ENCODE assay signal across 11 mouse cellular contexts in genomic region chr8:34614031-34614526, GRCm38 (mm10).
A peak's percentile ranks its signal among the peaks of the same experiment; 100 is the strongest.
DNase-seq lines count a peak whose midpoint lies in the region; ATAC-seq and TF ChIP-seq lines count a peak whose summit lies in the region.
"Had no signal": no experiment of that assay in that cellular context is flagged by ENCODE, and none has a peak within 500 bp of the region (broad histone marks: within the 10 kb centered on the region; RNA-seq: fewer than 3 reads in every experiment).

No protein-coding gene starts in this region.

- H3K4me2 ChIP-seq in forebrain, postnatal 0 days (ENCODE audit: low read depth), result no peak overlapping the region
- H3K4me2 ChIP-seq in forebrain, embryonic 11.5 days (ENCODE audit: low read depth, low read length, severe bottlenecking), result no peak overlapping the region
- no peak overlapping the region for H3K4me2 ChIP-seq in lung, postnatal 0 days (replicated peaks; ENCODE audit: low read depth, low read length)
- H3K4me2 ChIP-seq: embryonic facial prominence, embryonic 15.5 days; neural tube, embryonic 13.5 days had no signal

- H3K27ac ChIP-seq in forebrain, postnatal 0 days (ENCODE audit: low read depth, low read length), result no peak overlapping the region
- no peak overlapping the region for H3K27ac ChIP-seq in forebrain, embryonic 11.5 days (ENCODE audit: low read depth, low read length)
- H3K27ac ChIP-seq in lung, postnatal 0 days (ENCODE audit: low read length), result no peak overlapping the region
- H3K27ac ChIP-seq: embryonic facial prominence, embryonic 15.5 days; neural tube, embryonic 13.5 days had no signal

- H3K27me3 ChIP-seq in forebrain, postnatal 0 days (ENCODE audit: insufficient read depth, low read length), result no peaks in the 10 kb centered on the region
- H3K27me3 ChIP-seq in forebrain, embryonic 11.5 days (ENCODE audit: control insufficient read depth, insufficient read depth, low read length), result no peaks in the 10 kb centered on the region
- H3K27me3 ChIP-seq in lung, postnatal 0 days (replicated peaks; ENCODE audit: insufficient read depth, low read length), result no peaks in the 10 kb centered on the region
- H3K27me3 ChIP-seq: embryonic facial prominence, embryonic 15.5 days; neural tube, embryonic 13.5 days had no signal

- H3K9ac ChIP-seq in forebrain, postnatal 0 days, result no peak overlapping the region
- no peak overlapping the region for H3K9ac ChIP-seq in forebrain, embryonic 11.5 days (ENCODE audit: low read length)
- H3K9ac ChIP-seq in lung, postnatal 0 days (replicated peaks; ENCODE audit: low read depth), result no peak overlapping the region
- H3K9ac ChIP-seq: embryonic facial prominence, embryonic 15.5 days; neural tube, embryonic 13.5 days had no signal

- no peak for TF ChIP-seq EP300 in lung, postnatal 0 days (IDR thresholded peaks at IDR 0.05)

- no peaks in the 10 kb centered on the region for H3K9me3 ChIP-seq in forebrain, postnatal 0 days (ENCODE audit: low read length)
- H3K9me3 ChIP-seq in forebrain, embryonic 11.5 days (ENCODE audit: control insufficient read depth, low read length), result no peaks in the 10 kb centered on the region
- H3K9me3 ChIP-seq in lung, postnatal 0 days (ENCODE audit: low read length), result no peaks in the 10 kb centered on the region
- H3K9me3 ChIP-seq: embryonic facial prominence, embryonic 15.5 days; neural tube, embryonic 13.5 days had no signal

- peak; percentile 21 for DNase-seq in forebrain, postnatal 0 days
- DNase-seq in forebrain, embryonic 11.5 days (ENCODE audit: low spot score), result no peak
- peak; percentile 17 for DNase-seq in thymus, postnatal 14 days
- DNase-seq in thymus, postnatal 10 days (ENCODE audit: low spot score in 2 of 2), result no peak
- peak; percentile 48 for DNase-seq in lung, postnatal 0 days (ENCODE audit: low spot score)
- no peak for DNase-seq in frontal cortex, adult 2 months (ENCODE audit: extremely low spot score in 1 of 2, low spot score in 1 of 2)
- no peak for DNase-seq in urinary bladder, postnatal 14 days (ENCODE audit: low spot score)
- DNase-seq: gastrocnemius, postnatal 25 days had no signal

- no peak for TF ChIP-seq CTCF in forebrain, postnatal 0 days (IDR thresholded peaks at IDR 0.05; ENCODE audit: low read depth)
- TF ChIP-seq CTCF in lung, postnatal 0 days (IDR thresholded peaks at IDR 0.05), result no peak

- H3K4me3 ChIP-seq in forebrain, postnatal 0 days (ENCODE audit: low read depth, low read length), result no peak overlapping the region
- H3K4me3 ChIP-seq in forebrain, embryonic 11.5 days (ENCODE audit: low read depth, low read length), result no peak overlapping the region
- H3K4me3 ChIP-seq in lung, postnatal 0 days (ENCODE audit: low read depth, low read length), result no peak overlapping the region
- H3K4me3 ChIP-seq: embryonic facial prominence, embryonic 15.5 days; neural tube, embryonic 13.5 days had no signal

- peak; percentile 66 for ATAC-seq in forebrain, postnatal 0 days
- ATAC-seq in forebrain, embryonic 11.5 days (replicated peaks; ENCODE audit: low FRiP score), result no peak
- peak; percentile 56 for ATAC-seq in lung, postnatal 0 days
- ATAC-seq in activated CD4-positive, CD25-positive, alpha-beta regulatory T cell, adult 4 months, result no peak

- no peaks in the 10 kb centered on the region for H3K36me3 ChIP-seq in forebrain, postnatal 0 days (ENCODE audit: insufficient read depth)
- no peaks in the 10 kb centered on the region for H3K36me3 ChIP-seq in forebrain, embryonic 11.5 days (ENCODE audit: control insufficient read depth, insufficient read depth, low read length)
- no peaks in the 10 kb centered on the region for H3K36me3 ChIP-seq in lung, postnatal 0 days (ENCODE audit: insufficient read depth, low read length)
- H3K36me3 ChIP-seq: embryonic facial prominence, embryonic 15.5 days; neural tube, embryonic 13.5 days had no signal

- 51% methylated on average over 10 of the region's 10 CpGs for WGBS in forebrain, postnatal 0 days
- 70% methylated on average over 10 of the region's 10 CpGs for WGBS in forebrain, embryonic 11.5 days
- WGBS in lung, postnatal 0 days, result 53% methylated on average over 10 of the region's 10 CpGs

- no peaks in the 10 kb centered on the region for H3K4me1 ChIP-seq in forebrain, postnatal 0 days (ENCODE audit: insufficient read depth)
- H3K4me1 ChIP-seq in forebrain, embryonic 11.5 days (replicated peaks; ENCODE audit: control insufficient read depth, insufficient read depth, low read length), result no peaks in the 10 kb centered on the region
- H3K4me1 ChIP-seq in lung, postnatal 0 days (ENCODE audit: insufficient read depth, low read depth, low read length), result no peaks in the 10 kb centered on the region
- H3K4me1 ChIP-seq: embryonic facial prominence, embryonic 15.5 days; neural tube, embryonic 13.5 days had no signal

Comparison
In these comparisons a context has a peak if more than half of its experiments do, and no peak if none do; other contexts are left out.
1. ATAC-seq: peak in forebrain, postnatal 0 days (single experiment) and lung, postnatal 0 days (single experiment); none in forebrain, embryonic 11.5 days (single experiment) and activated CD4-positive, CD25-positive, alpha-beta regulatory T cell, adult 4 months (single experiment).
2. DNase-seq: peak in forebrain, postnatal 0 days (single experiment), thymus, postnatal 14 days (single experiment) and lung, postnatal 0 days (single experiment); none in forebrain, embryonic 11.5 days (single experiment), thymus, postnatal 10 days (0 of 2), frontal cortex, adult 2 months (0 of 2) and urinary bladder, postnatal 14 days (single experiment).